Mouse (Mus musculus): ENCODE data around the gene C9. TPM values are rescaled to one million over a fixed set of nuclear protein-coding genes. Genes with fewer than 3 reads are reported as not detected.

C9 gene
- total and polyA plus RNA-seq, 3 experiments = not detected

GRCm38 (mm10) chr15:6454461-6454860 is 9.3 kb downstream of the C9 start:
- no peaks in the 10 kb centered on the region for H3K36me3 ChIP-seq (replicated peaks)
- DNase-seq (ENCODE audit: low spot score) (no peak), ATAC-seq (ENCODE audit: extremely low read depth, insufficient number of reproducible peaks, low FRiP score, poor library complexity, severe bottlenecking) (no peak)
- no peaks in the 10 kb centered on the region for H3K9me3 ChIP-seq (replicated peaks)
- no peak overlapping the region for H3K4me3 ChIP-seq (ENCODE audit: low read depth, low read length)
- H3K4me1 ChIP-seq (ENCODE audit: insufficient read depth, low read depth, low read length) = peaks cover 5% of the 10 kb centered on the region
- no peak for TF ChIP-seq GATA1 (IDR thresholded peaks at IDR 0.05; ENCODE audit: borderline replicate concordance, low read length)
- TF ChIP-seq CTCF (IDR thresholded peaks at IDR 0.05; ENCODE audit: low read depth, low read length) = no peak
- no peak for TF ChIP-seq GATA2 (IDR thresholded peaks at IDR 0.05; ENCODE audit: borderline replicate concordance, low read depth, low read length)
- no peak for TF ChIP-seq TAL1 (conservative IDR thresholded peaks at IDR 0.05; ENCODE audit: low read depth, low read length)
- no peak for TF ChIP-seq POLR2AphosphoS5 (IDR thresholded peaks at IDR 0.05; ENCODE audit: insufficient replicate concordance, low read depth, low read length)
- H3K27me3 ChIP-seq (ENCODE audit: insufficient read depth, low read length) = peaks cover 6% of the 10 kb centered on the region

GRCm38 (mm10) chr15:6461381-6461780 is 16.3 kb downstream of the C9 start:
- no peak for ATAC-seq (ENCODE audit: extremely low read depth, insufficient number of reproducible peaks, low FRiP score, poor library complexity, severe bottlenecking)
- no peak for TF ChIP-seq POLR2AphosphoS5 (IDR thresholded peaks at IDR 0.05; ENCODE audit: insufficient replicate concordance, low read depth, low read length)
- no peak for TF ChIP-seq GATA2 (IDR thresholded peaks at IDR 0.05; ENCODE audit: borderline replicate concordance, low read depth, low read length)
- no peak for TF ChIP-seq TAL1 (conservative IDR thresholded peaks at IDR 0.05; ENCODE audit: low read depth, low read length)
- TF ChIP-seq GATA1 (IDR thresholded peaks at IDR 0.05; ENCODE audit: borderline replicate concordance, low read length) = no peak
- Histone ChIP-seq H3K27me3 (ENCODE audit: insufficient read depth, low read length) (peaks cover 8% of the 10 kb centered on the region), H3K4me3 (ENCODE audit: low read depth, low read length) (no peak overlapping the region), H3K9me3 (replicated peaks) (no peaks in the 10 kb centered on the region), H3K36me3 (replicated peaks) (no peaks in the 10 kb centered on the region), H3K4me1 (ENCODE audit: insufficient read depth, low read depth, low read length) (peaks cover 5% of the 10 kb centered on the region)
- DNase-seq (ENCODE audit: low spot score) = no peak

- TF ChIP-seq POLR2AphosphoS5 (IDR thresholded peaks at IDR 0.05; ENCODE audit: insufficient replicate concordance, low read depth, low read length) (no peak), TAL1 (conservative IDR thresholded peaks at IDR 0.05; ENCODE audit: low read depth, low read length) (no peak), CTCF (IDR thresholded peaks at IDR 0.05; ENCODE audit: low read depth, low read length) (no peak), GATA1 (IDR thresholded peaks at IDR 0.05; ENCODE audit: borderline replicate concordance, low read length) (no peak)
- ATAC-seq (ENCODE audit: extremely low read depth, insufficient number of reproducible peaks, low FRiP score, poor library complexity, severe bottlenecking) (no peak), DNase-seq (ENCODE audit: low spot score) (no peak)
- Histone ChIP-seq H3K27me3 (ENCODE audit: insufficient read depth, low read length) (peaks cover 8% of the 10 kb centered on the region), H3K4me1 (ENCODE audit: insufficient read depth, low read depth, low read length) (no peaks in the 10 kb centered on the region), H3K36me3 (replicated peaks) (no peaks in the 10 kb centered on the region), H3K9me3 (replicated peaks) (no peaks in the 10 kb centered on the region), H3K4me3 (ENCODE audit: low read depth, low read length) (no peak overlapping the region)
Observed at GRCm38 (mm10) chr15:6463361-6463923, 18.3 kb downstream of the C9 start.

GRCm38 (mm10) chr15:6466995-6467394 is 21.9 kb downstream of the C9 start:
- Histone ChIP-seq H3K4me3 (ENCODE audit: low read depth, low read length) (no peak overlapping the region), H3K36me3 (replicated peaks) (no peaks in the 10 kb centered on the region), H3K4me1 (ENCODE audit: insufficient read depth, low read depth, low read length) (no peaks in the 10 kb centered on the region), H3K9me3 (replicated peaks) (no peaks in the 10 kb centered on the region), H3K27me3 (ENCODE audit: insufficient read depth, low read length) (peaks cover 12% of the 10 kb centered on the region)
- ATAC-seq (ENCODE audit: extremely low read depth, insufficient number of reproducible peaks, low FRiP score, poor library complexity, severe bottlenecking) (no peak), DNase-seq (ENCODE audit: low spot score) (no peak)
- TF ChIP-seq TAL1 (conservative IDR thresholded peaks at IDR 0.05; ENCODE audit: low read depth, low read length) = no peak
- TF ChIP-seq POLR2AphosphoS5 (IDR thresholded peaks at IDR 0.05; ENCODE audit: insufficient replicate concordance, low read depth, low read length) = no peak
- no peak for TF ChIP-seq GATA1 (IDR thresholded peaks at IDR 0.05; ENCODE audit: borderline replicate concordance, low read length)
- TF ChIP-seq CTCF (IDR thresholded peaks at IDR 0.05; ENCODE audit: low read depth, low read length) = no peak
- no peak for TF ChIP-seq GATA2 (IDR thresholded peaks at IDR 0.05; ENCODE audit: borderline replicate concordance, low read depth, low read length)

GRCm38 (mm10) chr15:6468845-6469244 is 23.7 kb downstream of the C9 start:
- Histone ChIP-seq H3K36me3 (replicated peaks) (no peaks in the 10 kb centered on the region), H3K4me3 (ENCODE audit: low read depth, low read length) (no peak overlapping the region), H3K27me3 (ENCODE audit: insufficient read depth, low read length) (peaks cover 12% of the 10 kb centered on the region), H3K9me3 (replicated peaks) (no peaks in the 10 kb centered on the region), H3K4me1 (ENCODE audit: insufficient read depth, low read depth, low read length) (no peaks in the 10 kb centered on the region)
- no peak for TF ChIP-seq GATA2 (IDR thresholded peaks at IDR 0.05; ENCODE audit: borderline replicate concordance, low read depth, low read length)
- no peak for TF ChIP-seq TAL1 (conservative IDR thresholded peaks at IDR 0.05; ENCODE audit: low read depth, low read length)
- TF ChIP-seq POLR2AphosphoS5 (IDR thresholded peaks at IDR 0.05; ENCODE audit: insufficient replicate concordance, low read depth, low read length) = no peak
- TF ChIP-seq CTCF (IDR thresholded peaks at IDR 0.05; ENCODE audit: low read depth, low read length) = no peak
- no peak for TF ChIP-seq GATA1 (IDR thresholded peaks at IDR 0.05; ENCODE audit: borderline replicate concordance, low read length)
- DNase-seq (ENCODE audit: low spot score) (no peak), ATAC-seq (ENCODE audit: extremely low read depth, insufficient number of reproducible peaks, low FRiP score, poor library complexity, severe bottlenecking) (no peak)

DNA sequence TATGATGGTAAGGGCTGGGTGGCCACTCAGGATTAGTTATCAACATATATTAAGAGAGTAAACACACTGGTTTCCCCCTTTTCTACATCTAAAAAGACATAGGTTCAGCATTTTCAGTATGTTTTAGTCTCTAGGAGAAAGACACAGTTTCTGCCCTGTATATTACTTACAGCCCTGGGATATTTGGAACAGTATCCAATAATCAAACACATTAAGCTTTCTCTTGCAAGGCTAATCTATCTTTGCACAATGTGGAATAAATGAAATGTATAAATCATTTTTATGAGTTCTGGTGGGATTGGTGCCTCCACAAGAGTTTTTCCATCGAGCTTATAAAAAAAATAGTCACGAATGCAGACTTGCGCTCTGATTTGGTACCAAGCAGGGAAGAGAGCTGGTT is 24.3 kb downstream of the C9 start:
- ATAC-seq (ENCODE audit: extremely low read depth, insufficient number of reproducible peaks, low FRiP score, poor library complexity, severe bottlenecking) (no peak), DNase-seq (ENCODE audit: low spot score) (no peak)
- H3K9me3 ChIP-seq (replicated peaks) = no peaks in the 10 kb centered on the region
- H3K4me3 ChIP-seq (ENCODE audit: low read depth, low read length) = no peak overlapping the region
- TF ChIP-seq GATA1 (IDR thresholded peaks at IDR 0.05; ENCODE audit: borderline replicate concordance, low read length) (no peak), TAL1 (conservative IDR thresholded peaks at IDR 0.05; ENCODE audit: low read depth, low read length) (no peak), POLR2AphosphoS5 (IDR thresholded peaks at IDR 0.05; ENCODE audit: insufficient replicate concordance, low read depth, low read length) (no peak), GATA2 (IDR thresholded peaks at IDR 0.05; ENCODE audit: borderline replicate concordance, low read depth, low read length) (no peak), CTCF (IDR thresholded peaks at IDR 0.05; ENCODE audit: low read depth, low read length) (no peak)
- peaks cover 12% of the 10 kb centered on the region for H3K27me3 ChIP-seq (ENCODE audit: insufficient read depth, low read length)
- H3K36me3 ChIP-seq (replicated peaks) = no peaks in the 10 kb centered on the region
- H3K4me1 ChIP-seq (ENCODE audit: insufficient read depth, low read depth, low read length) = no peaks in the 10 kb centered on the region
